Mouse (Mus musculus): ENCODE measurements around the gene Lrrc27. TPM values are rescaled to one million over a fixed set of nuclear protein-coding genes. Genes with fewer than 3 reads are reported as not detected.

The Lrrc27 gene
- 4.1 and 4.9 TPM in 2 replicates for polyA plus RNA-seq (2016; fragmentation: Nextera tagmentation; extraction: Ambion mirVana)

DNA sequence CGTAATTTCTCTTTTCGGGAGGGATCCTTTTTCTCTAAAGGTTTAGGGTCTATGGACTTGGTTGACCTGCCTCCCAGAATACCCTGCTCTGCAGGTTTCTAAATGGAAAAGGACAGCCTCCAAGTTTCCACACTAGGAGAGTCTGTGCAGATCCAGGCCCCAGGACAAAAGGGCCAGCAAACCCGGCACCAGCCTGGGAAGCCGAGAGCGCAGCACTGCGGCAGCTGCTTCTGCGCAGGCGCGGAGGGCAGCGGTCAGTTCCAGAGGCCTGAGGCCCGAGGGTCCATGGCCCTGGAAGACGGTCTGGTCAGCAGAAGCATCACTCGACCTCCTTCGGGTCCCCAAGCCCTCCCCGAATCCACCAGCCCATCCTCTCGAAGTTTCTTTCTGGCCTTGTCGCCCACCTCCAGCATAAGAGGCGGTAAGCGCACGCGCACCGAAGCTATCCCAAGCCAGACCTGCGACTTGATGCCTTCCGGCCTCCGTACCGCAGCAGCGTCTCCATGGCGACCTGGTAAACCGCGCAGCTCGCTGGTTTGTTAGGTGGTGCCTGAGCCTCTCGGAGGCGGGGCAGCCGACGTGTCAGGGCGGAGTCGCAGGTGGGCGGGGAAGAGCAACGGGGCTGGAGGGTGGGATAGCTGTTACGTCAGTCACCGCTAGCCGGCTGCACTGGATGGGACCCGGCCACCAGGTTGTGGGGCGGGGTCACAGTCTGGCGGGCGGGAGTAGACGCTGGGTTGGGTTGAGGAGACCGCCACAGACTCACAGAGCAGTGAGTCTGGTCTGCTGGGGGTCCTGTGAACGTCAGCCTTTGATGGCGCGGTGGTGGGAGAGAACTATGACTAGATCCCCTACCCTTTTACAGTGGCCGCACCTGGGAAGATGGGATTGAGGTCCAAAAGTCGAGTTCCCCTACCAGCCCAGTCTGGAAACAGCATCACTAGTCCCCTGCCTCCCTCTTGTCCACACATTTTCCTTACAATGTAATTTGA is at the start of gene Lrrc27, which contains the start of gene Stk32c:
Gene Lrrc27 (plus strand): TSS at position 235 of the 992 bp plus-strand sequence.
Gene Stk32c (minus strand): TSS at position 554 of the 992 bp plus-strand sequence.
- peak; percentile 100 for DNase-seq (ENCODE audit: low spot score)
- WGBS, result 2% methylated on average over 53 of the region's 53 CpGs
- no peaks in the 10 kb centered on the region for H3K9me3 ChIP-seq

DNA sequence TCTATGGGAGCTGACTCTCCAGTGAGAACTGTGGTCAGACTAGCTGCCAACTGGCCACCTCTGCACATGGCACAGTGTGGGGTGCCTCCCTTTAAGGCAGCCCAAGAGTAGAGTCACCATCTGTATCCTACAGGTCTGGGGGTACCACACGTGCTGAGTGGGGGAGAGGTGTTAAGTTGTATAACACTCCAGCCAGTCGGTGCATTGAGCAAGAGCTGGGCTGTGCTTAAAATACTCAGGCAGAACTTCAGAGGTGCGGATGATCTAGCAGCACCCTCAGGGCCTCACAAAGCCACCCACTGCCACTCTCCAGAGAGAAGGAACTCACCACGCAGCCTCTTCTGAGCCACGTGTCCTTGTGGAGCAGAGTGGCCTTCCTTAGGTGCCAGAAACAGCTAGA is 48.4 kb upstream of the Lrrc27 start:
- Histone ChIP-seq H3K4me3 (no peak overlapping the region), H3K9me3 (peaks cover 18% of the 10 kb centered on the region), H3K27me3 (ENCODE audit: insufficient read depth, poor library complexity, severe bottlenecking) (no peaks in the 10 kb centered on the region), H3K36me3 (no peaks in the 10 kb centered on the region), H3K4me1 (replicated peaks) (peaks cover 1% of the 10 kb centered on the region), H3K27ac (no peak overlapping the region)
- no peak for DNase-seq (ENCODE audit: low spot score)
- 83% methylated on average over 5 of the region's 5 CpGs for WGBS

More for the DNA sequence above, at the start of gene Lrrc27, which contains the start of gene Stk32c:
- peak within 1 kb of the TSS; percentile 95 for H3K27ac ChIP-seq
- 0 out of 2 replicates have a peak, but pooled peaks cover 2% of the 10 kb centered on the region for H3K27me3 ChIP-seq (ENCODE audit: insufficient read depth, poor library complexity, severe bottlenecking)
- H3K4me3 ChIP-seq, result peak within 1 kb of the TSS; percentile 59
- peaks cover 33% of the 10 kb centered on the region for H3K4me1 ChIP-seq (replicated peaks)
- no peaks in the 10 kb centered on the region for H3K36me3 ChIP-seq

DNA sequence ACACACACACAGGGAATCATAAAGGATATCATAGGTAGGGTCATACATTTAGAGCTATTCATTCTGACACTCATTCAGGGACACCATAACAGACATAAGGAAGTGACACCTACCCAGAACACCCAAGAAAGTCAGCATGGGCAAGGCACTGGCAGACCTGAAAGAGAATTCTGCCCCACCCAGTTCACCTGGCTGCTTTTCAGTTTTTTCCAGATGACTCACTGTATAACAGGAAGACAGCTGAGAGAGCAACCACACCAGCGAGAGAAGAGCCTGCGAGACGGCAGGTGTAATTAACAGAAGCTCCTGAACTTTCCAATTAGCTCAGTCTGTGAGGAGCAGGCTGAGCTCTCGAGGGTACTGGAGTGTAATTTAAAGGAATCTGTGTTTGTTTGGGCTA is 43.6 kb upstream of the Lrrc27 start:
- WGBS, result 79% methylated on average over 4 of the region's 4 CpGs

DNA sequence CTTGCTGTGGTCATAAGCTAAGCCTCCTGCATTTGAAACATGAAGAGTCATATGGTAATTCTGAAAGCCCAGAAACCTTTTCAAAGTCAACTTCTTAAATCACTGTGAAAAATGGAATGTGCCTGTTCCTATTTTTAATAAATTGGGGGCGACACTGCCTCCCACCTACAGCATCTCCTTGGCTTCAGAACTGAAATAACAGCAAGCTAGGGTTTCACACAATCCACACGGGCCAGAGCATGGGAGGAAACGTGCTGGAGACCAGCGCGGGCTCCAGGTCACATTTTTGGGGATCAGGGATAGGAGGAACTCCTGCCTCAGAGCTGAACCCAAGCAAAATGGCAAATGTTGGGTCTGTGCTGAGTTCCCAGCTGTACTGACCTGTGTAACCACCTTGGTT is 33.5 kb upstream of the Lrrc27 start:
- WGBS, result 87% methylated on average over 5 of the region's 5 CpGs
- Histone ChIP-seq H3K4me1 (replicated peaks) (0 out of 2 replicates have a peak, but pooled peaks cover 4% of the 10 kb centered on the region), H3K9me3 (no peaks in the 10 kb centered on the region), H3K27ac (no peak overlapping the region), H3K4me3 (no peak overlapping the region), H3K36me3 (no peaks in the 10 kb centered on the region), H3K27me3 (ENCODE audit: insufficient read depth, poor library complexity, severe bottlenecking) (no peaks in the 10 kb centered on the region)
- DNase-seq (ENCODE audit: low spot score), result no peak

More for the DNA sequence above, 43.6 kb upstream of the Lrrc27 start:
- no peaks in the 10 kb centered on the region for H3K36me3 ChIP-seq
- no peak overlapping the region for H3K4me3 ChIP-seq
- peaks cover 18% of the 10 kb centered on the region for H3K9me3 ChIP-seq
- DNase-seq (ENCODE audit: low spot score), result no peak
- H3K4me1 ChIP-seq (replicated peaks), result 0 out of 2 replicates have a peak, but pooled peaks cover 3% of the 10 kb centered on the region
- no peak overlapping the region for H3K27ac ChIP-seq
- H3K27me3 ChIP-seq (ENCODE audit: insufficient read depth, poor library complexity, severe bottlenecking), result 0 out of 2 replicates have a peak, but pooled peaks cover 3% of the 10 kb centered on the region

DNA sequence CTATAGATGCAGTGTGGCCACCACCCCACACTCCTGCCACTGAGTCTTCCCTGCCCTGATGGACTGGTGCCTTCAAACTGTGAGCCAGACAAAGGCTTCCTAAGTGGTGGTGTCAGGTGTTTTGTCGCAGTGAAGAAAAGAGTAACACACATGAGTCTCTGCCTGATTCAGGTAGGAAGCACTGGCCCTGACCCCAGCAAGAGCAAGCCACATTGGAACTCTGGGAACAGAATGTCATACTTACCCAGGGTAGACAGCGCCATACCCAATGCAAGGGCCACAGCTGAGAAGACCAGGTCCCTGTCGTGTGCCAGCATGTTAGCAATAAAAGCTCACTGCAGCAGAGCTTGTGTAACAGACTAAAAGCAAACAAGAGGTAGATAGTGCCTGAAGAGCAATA is 32.7 kb upstream of the Lrrc27 start:
- no peak for DNase-seq (ENCODE audit: low spot score)
- H3K4me1 ChIP-seq (replicated peaks), result 0 out of 2 replicates have a peak, but pooled peaks cover 4% of the 10 kb centered on the region
- 88% methylated on average over 3 of the region's 3 CpGs for WGBS

DNA sequence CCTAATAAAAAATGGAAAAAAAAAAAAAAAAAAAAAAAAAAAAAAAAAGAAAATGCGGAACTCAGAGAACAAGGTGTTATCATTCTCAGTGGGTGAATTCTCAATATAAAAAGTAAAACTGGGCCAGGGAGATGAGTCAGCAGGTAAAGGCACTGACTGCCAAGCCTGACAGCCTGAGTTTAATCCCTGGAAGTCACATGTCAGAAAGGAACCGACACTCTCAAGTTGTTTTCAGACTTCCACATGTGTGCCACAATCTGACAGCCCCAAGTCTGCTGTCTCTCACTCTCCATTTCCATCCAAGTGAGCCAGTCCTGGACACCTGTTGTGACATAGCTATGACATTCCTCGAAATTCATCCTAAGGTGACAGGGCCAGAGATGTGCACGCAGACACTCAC is 28.4 kb upstream of the Lrrc27 start:
- no peak overlapping the region for H3K27ac ChIP-seq
- no peak overlapping the region for H3K4me3 ChIP-seq
- H3K27me3 ChIP-seq (ENCODE audit: insufficient read depth, poor library complexity, severe bottlenecking), result peaks cover 48% of the 10 kb centered on the region
- WGBS, result 84% methylated on average over 4 of the region's 4 CpGs
- peaks cover 12% of the 10 kb centered on the region for H3K4me1 ChIP-seq (replicated peaks)
- H3K36me3 ChIP-seq, result no peaks in the 10 kb centered on the region
- DNase-seq (ENCODE audit: low spot score), result no peak
- H3K9me3 ChIP-seq, result peaks cover 5% of the 10 kb centered on the region; the same call in 1 of the 2 replicates

More for the DNA sequence above, 32.7 kb upstream of the Lrrc27 start:
- no peaks in the 10 kb centered on the region for H3K36me3 ChIP-seq
- H3K27ac ChIP-seq, result no peak overlapping the region
- no peak overlapping the region for H3K4me3 ChIP-seq
- H3K9me3 ChIP-seq, result no peaks in the 10 kb centered on the region
- H3K27me3 ChIP-seq (ENCODE audit: insufficient read depth, poor library complexity, severe bottlenecking), result peaks cover 7% of the 10 kb centered on the region; the same call in 1 of the 2 replicates

DNA sequence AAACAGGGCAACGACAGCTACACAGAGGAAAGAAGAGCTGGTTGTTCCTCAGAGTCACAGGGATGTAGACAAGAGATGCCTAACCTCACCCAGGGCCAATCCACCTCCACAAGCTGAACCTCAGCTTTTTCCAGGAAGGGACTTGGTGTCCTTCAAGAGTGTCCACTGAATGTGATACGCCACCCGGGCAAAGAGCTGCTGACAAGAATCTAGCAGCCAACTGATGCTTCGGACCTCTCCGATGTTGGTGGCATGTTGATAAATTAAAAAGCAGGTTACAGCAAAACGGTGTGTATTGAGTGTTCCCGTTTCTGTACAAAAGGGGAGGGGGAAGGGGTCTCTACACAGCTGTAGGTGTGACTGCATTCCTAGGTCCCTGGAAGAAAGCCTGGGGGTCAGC is 27.9 kb upstream of the Lrrc27 start:
- 90% methylated on average over 7 of the region's 7 CpGs for WGBS
- H3K4me3 ChIP-seq, result no peak overlapping the region
- no peaks in the 10 kb centered on the region for H3K36me3 ChIP-seq
- peaks cover 12% of the 10 kb centered on the region for H3K4me1 ChIP-seq (replicated peaks)
- DNase-seq (ENCODE audit: low spot score), result no peak
- H3K27ac ChIP-seq, result no peak overlapping the region
- H3K9me3 ChIP-seq, result peaks cover 9% of the 10 kb centered on the region; the same call in 1 of the 2 replicates
- peaks cover 53% of the 10 kb centered on the region for H3K27me3 ChIP-seq (ENCODE audit: insufficient read depth, poor library complexity, severe bottlenecking)

DNA sequence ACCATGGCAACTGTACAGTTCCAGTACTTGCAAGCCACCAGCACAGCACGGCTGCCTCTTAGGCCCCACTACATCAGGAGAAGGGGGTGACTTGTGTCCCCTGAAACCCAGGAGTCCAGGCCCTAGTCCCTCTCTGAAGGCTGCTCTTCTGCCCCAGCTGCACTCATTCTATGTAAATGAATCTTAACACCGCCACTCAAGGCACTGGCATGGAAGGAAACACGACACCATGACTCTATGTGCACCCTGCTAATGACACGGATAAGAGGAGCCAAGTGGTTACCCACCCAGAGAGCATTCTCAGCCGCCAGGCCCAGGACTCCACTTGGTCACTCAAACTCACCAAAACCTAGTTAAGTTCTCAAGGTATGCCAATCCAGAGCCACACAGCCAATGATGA is 26.8 kb upstream of the Lrrc27 start:
- DNase-seq (ENCODE audit: low spot score), result no peak
- Histone ChIP-seq H3K36me3 (no peaks in the 10 kb centered on the region), H3K4me1 (replicated peaks) (peaks cover 12% of the 10 kb centered on the region), H3K9me3 (peaks cover 12% of the 10 kb centered on the region; the same call in 1 of the 2 replicates), H3K27ac (no peak overlapping the region), H3K4me3 (no peak overlapping the region), H3K27me3 (ENCODE audit: insufficient read depth, poor library complexity, severe bottlenecking) (peaks cover 64% of the 10 kb centered on the region)
- 65% methylated on average over 5 of the region's 5 CpGs for WGBS

DNA sequence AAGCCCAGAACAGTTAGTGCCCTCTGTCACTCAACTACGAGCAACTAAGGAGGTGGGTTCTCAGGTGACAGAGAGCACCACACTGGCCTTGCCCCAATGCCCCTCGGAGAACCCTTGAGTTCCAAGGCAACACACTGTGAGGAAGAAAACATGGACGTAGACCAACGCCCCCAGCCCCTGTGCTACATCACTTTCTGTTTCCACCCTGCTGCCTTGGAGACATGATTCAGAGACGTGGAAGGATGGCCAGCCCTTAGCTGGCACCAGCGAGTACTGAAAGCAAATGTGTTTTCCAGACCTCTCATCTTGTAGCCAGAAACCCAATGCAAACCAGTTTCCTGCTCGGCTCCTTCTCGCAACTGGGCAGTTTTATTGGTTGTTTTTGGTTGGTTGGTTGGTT is 26.4 kb upstream of the Lrrc27 start:
- H3K4me3 ChIP-seq, result no peak overlapping the region
- WGBS, result 71% methylated on average over 8 of the region's 8 CpGs
- peaks cover 12% of the 10 kb centered on the region for H3K4me1 ChIP-seq (replicated peaks)
- no peak for DNase-seq (ENCODE audit: low spot score)
- no peaks in the 10 kb centered on the region for H3K36me3 ChIP-seq
- no peak overlapping the region for H3K27ac ChIP-seq
- peaks cover 64% of the 10 kb centered on the region for H3K27me3 ChIP-seq (ENCODE audit: insufficient read depth, poor library complexity, severe bottlenecking)
- peaks cover 12% of the 10 kb centered on the region; the same call in 1 of the 2 replicates for H3K9me3 ChIP-seq

DNA sequence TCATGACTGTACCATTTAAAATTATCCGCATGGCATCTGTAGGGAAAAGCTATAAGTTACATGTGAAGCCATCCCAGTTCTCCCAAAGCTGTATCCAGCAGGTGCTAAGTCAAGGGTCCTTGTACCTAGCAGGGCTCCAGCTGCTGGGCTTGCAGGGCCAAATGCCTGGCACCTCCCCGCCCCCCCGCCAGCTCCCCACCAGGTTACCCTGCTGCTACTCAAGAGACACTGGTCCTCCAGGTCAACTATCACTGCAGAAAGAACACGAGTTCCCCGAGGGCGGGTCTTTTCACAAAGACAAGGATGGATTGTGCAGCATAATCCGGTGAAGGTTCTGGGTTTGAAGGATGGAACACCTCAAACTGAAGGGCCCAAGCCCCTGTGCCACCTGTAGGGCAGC is 25.5 kb upstream of the Lrrc27 start:
- DNase-seq (ENCODE audit: low spot score), result no peak
- WGBS, result 33% methylated on average over 7 of the region's 7 CpGs
- Histone ChIP-seq H3K27me3 (ENCODE audit: insufficient read depth, poor library complexity, severe bottlenecking) (peaks cover 64% of the 10 kb centered on the region), H3K27ac (no peak overlapping the region), H3K9me3 (peaks cover 12% of the 10 kb centered on the region; the same call in 1 of the 2 replicates), H3K4me3 (peak overlapping the region; percentile 81), H3K36me3 (no peaks in the 10 kb centered on the region), H3K4me1 (replicated peaks) (peaks cover 12% of the 10 kb centered on the region)

DNA sequence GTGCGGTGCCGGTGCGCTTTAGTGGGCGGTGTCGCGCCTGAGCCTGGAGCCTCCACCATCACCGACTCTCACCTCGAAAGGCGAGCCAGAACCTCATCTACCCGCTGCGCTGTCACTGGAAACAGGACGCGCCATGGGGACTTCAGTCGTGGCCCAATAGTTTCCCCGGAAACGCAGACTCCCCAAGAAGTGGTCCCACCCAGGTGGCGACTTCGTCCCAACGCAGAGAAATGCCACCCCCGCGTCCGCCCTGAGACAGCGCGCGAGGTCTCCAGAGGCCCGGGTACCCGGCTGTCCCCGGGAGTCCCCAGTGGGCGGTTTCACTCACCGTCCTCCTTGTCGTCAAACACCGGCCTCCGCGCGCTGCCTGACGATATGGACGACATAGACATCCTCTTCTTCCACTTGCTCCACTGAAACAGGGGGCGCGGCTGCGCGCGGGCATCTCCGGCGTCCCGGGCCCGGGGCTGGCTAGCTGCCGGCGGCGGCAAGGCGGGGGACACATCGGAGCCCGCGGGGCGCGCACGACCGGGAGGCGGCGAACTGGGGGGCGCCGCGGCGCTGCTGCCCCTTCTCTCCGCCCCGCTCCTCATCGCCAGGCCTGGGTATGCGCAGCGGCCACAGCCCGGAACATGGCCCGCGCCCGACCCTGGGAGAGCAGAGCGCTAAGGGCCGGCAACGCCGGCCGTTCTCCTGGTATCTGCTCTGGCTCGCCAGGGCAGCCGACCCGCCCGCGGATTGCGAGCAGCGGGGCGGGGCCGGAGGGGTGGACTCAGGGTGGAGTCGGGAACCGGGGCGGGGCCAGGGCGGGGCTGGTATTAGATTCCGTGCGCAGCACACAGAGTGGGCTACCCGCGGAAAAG is 24.8 kb upstream of the Lrrc27 start:
- Histone ChIP-seq H3K4me3 (peak overlapping the region; percentile 81), H3K36me3 (no peaks in the 10 kb centered on the region), H3K4me1 (replicated peaks) (peaks cover 12% of the 10 kb centered on the region), H3K9me3 (peaks cover 12% of the 10 kb centered on the region; the same call in 1 of the 2 replicates), H3K27me3 (ENCODE audit: insufficient read depth, poor library complexity, severe bottlenecking) (peaks cover 64% of the 10 kb centered on the region), H3K27ac (peak overlapping the region; percentile 82)
- DNase-seq (ENCODE audit: low spot score), result peak; percentile 89
- WGBS, result under 1% methylated on average over 94 of the region's 94 CpGs

DNA sequence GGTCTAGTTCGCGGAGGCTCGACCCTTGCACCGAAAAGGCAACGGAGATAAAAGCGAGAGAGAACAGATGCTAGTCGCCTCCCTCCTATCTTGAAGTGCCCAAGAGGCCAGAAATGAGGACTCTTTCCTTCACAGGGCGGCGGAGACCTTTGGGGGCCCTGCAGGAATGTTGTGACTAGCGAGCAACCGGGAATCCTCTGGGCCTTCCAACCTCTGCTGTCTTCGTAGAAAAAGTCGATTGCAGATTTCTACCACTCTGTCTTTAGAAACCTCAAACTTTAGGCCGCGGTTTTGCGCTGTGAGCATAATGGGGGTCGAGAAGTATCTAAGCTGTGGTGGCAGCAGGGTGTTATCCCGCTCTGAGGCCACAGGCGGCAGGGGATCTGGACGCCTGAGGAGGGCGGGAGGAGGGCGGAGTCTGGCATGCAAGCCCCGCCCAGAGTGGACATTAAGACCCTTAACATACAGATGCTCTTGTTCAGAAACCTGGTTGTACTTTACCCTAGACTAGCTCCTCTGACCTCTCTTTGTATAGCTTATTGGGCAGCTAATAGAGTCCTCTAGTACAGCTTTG is 24.1 kb upstream of the Lrrc27 start:
- Histone ChIP-seq H3K36me3 (no peaks in the 10 kb centered on the region), H3K4me1 (replicated peaks) (peaks cover 12% of the 10 kb centered on the region), H3K27ac (peak overlapping the region; percentile 82; the same call in 1 of the 2 replicates), H3K27me3 (ENCODE audit: insufficient read depth, poor library complexity, severe bottlenecking) (peaks cover 64% of the 10 kb centered on the region), H3K4me3 (peak overlapping the region; percentile 81), H3K9me3 (peaks cover 12% of the 10 kb centered on the region; the same call in 1 of the 2 replicates)
- 2% methylated on average over 23 of the region's 23 CpGs for WGBS
- DNase-seq (ENCODE audit: low spot score), result peak; percentile 59
